Mouse (Mus musculus) limb, embryonic 15.5 days (tissue): ENCODE measurements at regions not wholly inside any gene's neighbourhood (a gene's known extent, or its start where the extent isn't known, plus 50 kb on each side); places are given as distances from the start of the nearest gene placed in this dataset.

ENCODE experiments used
- ATAC-seq: fragments of 200-750 bp; cut with Nextera tagmentation; 2 replicates; pipeline ENCODE4 v1.8.0; 2017; ENCODE audit warnings: low read depth, moderate TSS enrichment; ENCODE audit not compliant: insufficient number of reproducible peaks, low FRiP score, low TSS enrichment
- H3K27ac ChIP-seq: fragments of 300-500 bp; sonication (generic); 2 replicates; pipeline ENCODE4 v1.5.1; 2015; ENCODE audit warnings: moderate library complexity, mild to moderate bottlenecking, inconsistent platforms
- H3K27me3 ChIP-seq: fragments of 300-500 bp; sonication (generic); 2 replicates; pipeline ENCODE4 v1.6.1; 2015; ENCODE audit warnings: inconsistent platforms
- H3K36me3 ChIP-seq: fragments of 300-500 bp; sonication (generic); 2 replicates; pipeline ENCODE4 v1.6.1; 2015; ENCODE audit warnings: inconsistent platforms
- H3K4me1 ChIP-seq: fragments of 300-500 bp; sonication (generic); 2 replicates; pipeline ENCODE4 v1.6.1; 2015; ENCODE audit warnings: inconsistent platforms
- H3K4me2 ChIP-seq: fragments of 300-500 bp; sonication (generic); 2 replicates; pipeline ENCODE4 v1.6.1; 2015; ENCODE audit warnings: mild to moderate bottlenecking, inconsistent platforms
- H3K4me3 ChIP-seq: fragments of 300-500 bp; sonication (generic); 2 replicates; pipeline ENCODE4 v1.5.1; 2015; ENCODE audit warnings: mild to moderate bottlenecking, inconsistent platforms
- H3K9ac ChIP-seq: fragments of 300-500 bp; sonication (generic); 2 replicates; pipeline ENCODE4 v1.6.1; 2015; ENCODE audit warnings: inconsistent platforms
- H3K9me3 ChIP-seq: fragments of 300-500 bp; sonication (generic); 2 replicates; pipeline ENCODE4 v1.6.1; 2016; ENCODE audit warnings: inconsistent platforms
- WGBS: fragments of 180-500 bp; shearing (Covaris S2); methylation state at CpG from one replicate; pipeline ENCODE4 v1.1.7; 2015; 5-methylcytosine and 5-hydroxymethylcytosine counted together

GRCm38 (mm10) chr12:97218445-97218844, 1040.8 kb downstream of the Galc start:
- Histone ChIP-seq H3K27me3 (no peaks in the 10 kb centered on the region), H3K27ac (no peak overlapping the region), H3K36me3 (no peaks in the 10 kb centered on the region), H3K4me1 (no peaks in the 10 kb centered on the region), H3K9ac (no peak overlapping the region), H3K4me3 (no peak overlapping the region), H3K4me2 (no peak overlapping the region), H3K9me3 (no peaks in the 10 kb centered on the region)
- ATAC-seq, result no peak
- WGBS, result 75% methylated on average over 2 of the region's 2 CpGs

- no peak overlapping the region for H3K4me2 ChIP-seq
- ATAC-seq, result no peak
- WGBS, result 83% methylated on average over 7 of the region's 7 CpGs
- H3K4me3 ChIP-seq, result no peak overlapping the region
- H3K36me3 ChIP-seq, result no peaks in the 10 kb centered on the region
- H3K27me3 ChIP-seq, result no peaks in the 10 kb centered on the region
- no peak overlapping the region for H3K27ac ChIP-seq
- no peak overlapping the region for H3K9ac ChIP-seq
- H3K4me1 ChIP-seq, result no peaks in the 10 kb centered on the region
- H3K9me3 ChIP-seq, result no peaks in the 10 kb centered on the region
These were observed 1041.7 kb downstream of the Galc start for GRCm38 (mm10) chr12:97217608-97218007.

- Histone ChIP-seq H3K4me1 (no peaks in the 10 kb centered on the region), H3K27ac (no peak overlapping the region), H3K4me3 (no peak overlapping the region), H3K4me2 (no peak overlapping the region), H3K36me3 (no peaks in the 10 kb centered on the region), H3K9ac (no peak overlapping the region), H3K27me3 (no peaks in the 10 kb centered on the region), H3K9me3 (no peaks in the 10 kb centered on the region)
- ATAC-seq, result no peak
- 24% methylated on average over 3 of the region's 3 CpGs for WGBS
These were observed 1055.4 kb downstream of the Galc start for GRCm38 (mm10) chr12:97203636-97204389.

GRCm38 (mm10) chr12:97161853-97162252, 1097.4 kb downstream of the Galc start:
- no peaks in the 10 kb centered on the region for H3K27me3 ChIP-seq
- no peak overlapping the region for H3K4me3 ChIP-seq
- no peaks in the 10 kb centered on the region for H3K9me3 ChIP-seq
- no peak overlapping the region for H3K27ac ChIP-seq
- H3K9ac ChIP-seq, result no peak overlapping the region
- ATAC-seq, result no peak
- H3K4me1 ChIP-seq, result 0 out of 2 replicates have a peak, but pooled peaks cover 4% of the 10 kb centered on the region
- H3K36me3 ChIP-seq, result no peaks in the 10 kb centered on the region
- H3K4me2 ChIP-seq, result no peak overlapping the region

- ATAC-seq, result no peak
- no peak overlapping the region for H3K9ac ChIP-seq
- H3K27ac ChIP-seq, result no peak overlapping the region
- no peak overlapping the region for H3K4me3 ChIP-seq
- no peaks in the 10 kb centered on the region for H3K36me3 ChIP-seq
- no peaks in the 10 kb centered on the region for H3K27me3 ChIP-seq
- H3K4me1 ChIP-seq, result 0 out of 2 replicates have a peak, but pooled peaks cover 4% of the 10 kb centered on the region
- 24% methylated on average over 9 of the region's 9 CpGs for WGBS
- no peaks in the 10 kb centered on the region for H3K9me3 ChIP-seq
- no peak overlapping the region for H3K4me2 ChIP-seq
These were observed 1097.8 kb downstream of the Galc start for GRCm38 (mm10) chr12:97161429-97161828.

GRCm38 (mm10) chr12:97158332-97158731, 1100.9 kb downstream of the Galc start:
- Histone ChIP-seq H3K27me3 (no peaks in the 10 kb centered on the region), H3K36me3 (no peaks in the 10 kb centered on the region), H3K27ac (no peak overlapping the region), H3K4me2 (no peak overlapping the region), H3K9ac (no peak overlapping the region), H3K4me1 (0 out of 2 replicates have a peak, but pooled peaks cover 4% of the 10 kb centered on the region), H3K4me3 (no peak overlapping the region), H3K9me3 (no peaks in the 10 kb centered on the region)
- 67% methylated on average over 4 of the region's 4 CpGs for WGBS
- no peak for ATAC-seq

- H3K36me3 ChIP-seq, result no peaks in the 10 kb centered on the region
- no peak overlapping the region for H3K27ac ChIP-seq
- H3K27me3 ChIP-seq, result no peaks in the 10 kb centered on the region
- no peak overlapping the region for H3K9ac ChIP-seq
- H3K9me3 ChIP-seq, result no peaks in the 10 kb centered on the region
- no peak for ATAC-seq
- H3K4me2 ChIP-seq, result no peak overlapping the region
- no peak overlapping the region for H3K4me3 ChIP-seq
- 0 out of 2 replicates have a peak, but pooled peaks cover 4% of the 10 kb centered on the region for H3K4me1 ChIP-seq
These were observed 1101.5 kb downstream of the Galc start for GRCm38 (mm10) chr12:97157748-97158147.

GRCm38 (mm10) chr12:97156499-97157110, 1102.7 kb downstream of the Galc start:
- H3K4me3 ChIP-seq, result no peak overlapping the region
- ATAC-seq, result no peak
- H3K9me3 ChIP-seq, result no peaks in the 10 kb centered on the region
- no peaks in the 10 kb centered on the region for H3K36me3 ChIP-seq
- H3K4me1 ChIP-seq, result 0 out of 2 replicates have a peak, but pooled peaks cover 3% of the 10 kb centered on the region
- WGBS, result 47% methylated on average over 3 of the region's 3 CpGs
- H3K4me2 ChIP-seq, result no peak overlapping the region
- no peak overlapping the region for H3K27ac ChIP-seq
- no peak overlapping the region for H3K9ac ChIP-seq
- no peaks in the 10 kb centered on the region for H3K27me3 ChIP-seq

GRCm38 (mm10) chr12:97142720-97143119, 1116.5 kb downstream of the Galc start:
- ATAC-seq, result no peak
- H3K4me3 ChIP-seq, result no peak overlapping the region
- WGBS, result 59% methylated on average over 3 of the region's 3 CpGs
- no peak overlapping the region for H3K27ac ChIP-seq
- H3K9me3 ChIP-seq, result no peaks in the 10 kb centered on the region
- H3K4me2 ChIP-seq, result no peak overlapping the region
- H3K9ac ChIP-seq, result no peak overlapping the region
- H3K36me3 ChIP-seq, result no peaks in the 10 kb centered on the region
- H3K4me1 ChIP-seq, result no peaks in the 10 kb centered on the region
- H3K27me3 ChIP-seq, result no peaks in the 10 kb centered on the region

- H3K4me2 ChIP-seq, result no peak overlapping the region
- no peaks in the 10 kb centered on the region for H3K36me3 ChIP-seq
- H3K9ac ChIP-seq, result no peak overlapping the region
- H3K4me3 ChIP-seq, result no peak overlapping the region
- 50% methylated on average over 7 of the region's 7 CpGs for WGBS
- H3K9me3 ChIP-seq, result no peaks in the 10 kb centered on the region
- no peak overlapping the region for H3K27ac ChIP-seq
- H3K4me1 ChIP-seq, result no peaks in the 10 kb centered on the region
- H3K27me3 ChIP-seq, result no peaks in the 10 kb centered on the region
- ATAC-seq, result no peak
These were observed 1121.3 kb downstream of the Galc start for GRCm38 (mm10) chr12:97137924-97138323.

GRCm38 (mm10) chr12:97130276-97130675, 1129.0 kb downstream of the Galc start:
- Histone ChIP-seq H3K4me2 (no peak overlapping the region), H3K9ac (no peak overlapping the region), H3K36me3 (no peaks in the 10 kb centered on the region), H3K27ac (no peak overlapping the region), H3K9me3 (no peaks in the 10 kb centered on the region), H3K27me3 (no peaks in the 10 kb centered on the region), H3K4me1 (no peaks in the 10 kb centered on the region), H3K4me3 (no peak overlapping the region)
- ATAC-seq, result no peak

- Histone ChIP-seq H3K27ac (no peak overlapping the region), H3K27me3 (no peaks in the 10 kb centered on the region), H3K36me3 (no peaks in the 10 kb centered on the region), H3K9ac (no peak overlapping the region), H3K4me1 (no peaks in the 10 kb centered on the region), H3K9me3 (no peaks in the 10 kb centered on the region), H3K4me2 (no peak overlapping the region), H3K4me3 (no peak overlapping the region)
- 21% methylated on average over 2 of the region's 2 CpGs for WGBS
- no peak for ATAC-seq
These were observed 1168.6 kb downstream of the Galc start for GRCm38 (mm10) chr12:97090577-97091214.
